Mouse (Mus musculus) heart, adult 2 months (tissue): Measurements from ENCODE around the gene Cog5. TPM values are rescaled to one million over a fixed set of nuclear protein-coding genes. Genes with fewer than 3 reads are reported as not detected.

Experiments used
- DNase-seq, 2 experiments: peaks; one replicate each; pipeline ENCODE4 v3.0.0; 2021
- H3K27ac ChIP-seq: fragments of 200-600 bp; 2 replicates; pipeline ENCODE4 v1.8.1; 2022
- H3K27me3 ChIP-seq: fragments of 200-500 bp; 2 replicates; pipeline ENCODE4 v1.6.1; 2012; ENCODE audit warnings: mild to moderate bottlenecking, low read length, inconsistent platforms, mixed read lengths; ENCODE audit not compliant: control insufficient read depth, insufficient read depth
- H3K36me3 ChIP-seq: fragments of 200-500 bp; 2 replicates; pipeline ENCODE4 v1.6.1; 2012; ENCODE audit warnings: low read length, inconsistent platforms; ENCODE audit not compliant: control insufficient read depth, insufficient read depth
- H3K4me1 ChIP-seq: fragments of 200-500 bp; 2 replicates; pipeline ENCODE4 v1.6.1; 2011; ENCODE audit warnings: low read length; ENCODE audit not compliant: control insufficient read depth, insufficient read depth
- H3K4me3 ChIP-seq: fragments of 200-600 bp; 2 replicates; pipeline ENCODE4 v1.8.1; 2022
- H3K79me2 ChIP-seq: fragments of 200-500 bp; replicated peaks from 2 replicates; pipeline ENCODE4 v1.6.1; 2012; ENCODE audit warnings: mild to moderate bottlenecking, inconsistent platforms, low read length, moderate library complexity, mixed read lengths; ENCODE audit not compliant: control insufficient read depth, insufficient read depth
- H3K9ac ChIP-seq: fragments of 200-500 bp; 2 replicates; pipeline ENCODE4 v1.6.1; 2012; ENCODE audit warnings: low read depth, mild to moderate bottlenecking, control low read depth, inconsistent platforms, low read length, mixed read lengths
- CTCF ChIP-seq: fragments of 200-600 bp; IDR thresholded peaks from 2 replicates; pipeline ENCODE4 v1.8.1; 2022; ENCODE audit warnings: antibody characterized with exemption, mild to moderate bottlenecking, moderate library complexity
- EP300 ChIP-seq: fragments of 200-500 bp; IDR thresholded peaks from 2 replicates; pipeline ENCODE4 v1.6.1; 2011; ENCODE audit warnings: low read depth, low read length, control low read depth; ENCODE audit not compliant: insufficient read depth
- POLR2A ChIP-seq: fragments of 200-500 bp; IDR thresholded peaks from 2 replicates; pipeline ENCODE4 v1.6.1; 2011; ENCODE audit warnings: mild to moderate bottlenecking, low read depth, low read length, control low read depth; ENCODE audit not compliant: insufficient read depth
- WGBS: fragments of 180-500 bp; shearing (Covaris S2); methylation state at CpG from one replicate; pipeline ENCODE4 v1.1.7; 2018; 5-methylcytosine and 5-hydroxymethylcytosine counted together
- intact Hi-C: fragments of 180-260 bp; cut with DNase I; formaldehyde crosslinking; loops from one replicate; pipeline ENCODE4 v1.15.1; 2025
- polyA plus RNA-seq: library from polyadenylated mRNA; depleted of rRNA; stranded (reverse); fragments of >200 nt; gene quantifications from 2 replicates; pipeline ENCODE4 v1.2.3, GENCODE M21; 2012
- total RNA-seq, 2 experiments: library from RNA; stranded (reverse); gene quantifications; 2 replicates each; pipeline ENCODE4 v1.2.3; 2021

Cog5 gene
- total and polyA plus RNA-seq, 3 experiments, result 24.7 to 58.3 (median 55.8) TPM

- no peaks in the 10 kb centered on the region for H3K27me3 ChIP-seq
- 68% methylated on average over 4 of the region's 4 CpGs for WGBS
- H3K4me1 ChIP-seq, result no peaks in the 10 kb centered on the region
- H3K36me3 ChIP-seq, result peaks cover 5% of the 10 kb centered on the region
- no peaks in the 10 kb centered on the region for H3K79me2 ChIP-seq
- H3K4me3 ChIP-seq, result peak overlapping the region; percentile 37
- H3K27ac ChIP-seq, result peak overlapping the region; percentile 56
- DNase-seq, result no peak
- H3K9ac ChIP-seq, result no peak overlapping the region
- intact Hi-C loops, result loop anchor here (10.0 kb wide), 2 partner anchors 148 to 338 kb away; no protein-coding TSS in a partner anchor
- TF ChIP-seq CTCF (no peak), POLR2A (no peak), EP300 (no peak)
Measured at GRCm38 (mm10) chr12:31712727-31713126, 58.1 kb downstream of the Cog5 start.

GRCm38 (mm10) chr12:31713600-31713999 is 58.9 kb downstream of the Cog5 start, which contains the start of gene Gpr22:
Gpr22 (minus strand) TSS chr12:31713947.
- no peaks in the 10 kb centered on the region; the same call in 1 of the 2 replicates for H3K4me1 ChIP-seq
- peak within 1 kb of the TSS; percentile 56 for H3K27ac ChIP-seq
- H3K27me3 ChIP-seq, result no peaks in the 10 kb centered on the region
- peak within 1 kb of the TSS; percentile 64 for H3K9ac ChIP-seq
- H3K4me3 ChIP-seq, result peak within 1 kb of the TSS; percentile 37
- peaks cover 5% of the 10 kb centered on the region for H3K36me3 ChIP-seq
- intact Hi-C loops, result loop anchor here (10.0 kb wide), 2 partner anchors 149 to 339 kb away; no protein-coding TSS in a partner anchor
- 32% methylated on average over 6 of the region's 6 CpGs for WGBS
- TF ChIP-seq CTCF, result no peak
- TF ChIP-seq POLR2A, result peak; percentile 59; the same call in 1 of the 2 replicates
- no peak for TF ChIP-seq EP300
- no peak for DNase-seq
- no peaks in the 10 kb centered on the region for H3K79me2 ChIP-seq

GRCm38 (mm10) chr12:31714070-31714469 is 59.4 kb downstream of the Cog5 start:
- Histone ChIP-seq H3K79me2 (no peaks in the 10 kb centered on the region), H3K36me3 (peaks cover 2% of the 10 kb centered on the region), H3K27me3 (no peaks in the 10 kb centered on the region), H3K9ac (no peak overlapping the region), H3K27ac (peak overlapping the region; percentile 56), H3K4me1 (peaks cover 1% of the 10 kb centered on the region), H3K4me3 (no peak overlapping the region)
- 81% methylated on average over 3 of the region's 3 CpGs for WGBS
- intact Hi-C loops, result loop anchor here (2.0 to 10.0 kb wide), 3 partner anchors 59 to 339 kb away; partner anchors contain the start of genes Cog5 and Dus4l
- TF ChIP-seq CTCF (no peak), EP300 (no peak), POLR2A (no peak)
- no peak for DNase-seq

GRCm38 (mm10) chr12:31719586-31720275 is 65.1 kb downstream of the Cog5 start:
- Histone ChIP-seq H3K4me3 (no peak overlapping the region), H3K27me3 (no peaks in the 10 kb centered on the region), H3K4me1 (peaks cover 6% of the 10 kb centered on the region), H3K36me3 (0 out of 2 replicates have a peak, but pooled peaks cover 3% of the 10 kb centered on the region), H3K9ac (no peak overlapping the region), H3K27ac (peak overlapping the region; percentile 29; the same call in 1 of the 2 replicates), H3K79me2 (no peaks in the 10 kb centered on the region)
- TF ChIP-seq POLR2A (no peak), EP300 (0 out of 2 replicates have a peak, but pooled peaks have one; percentile 29), CTCF (peak; percentile 82)
- 63% methylated on average over 1 of the region's 1 CpGs for WGBS
- DNase-seq, result no peak
- intact Hi-C loops, result loop anchor here (1.0 to 10.0 kb wide), 4 partner anchors 155 to 345 kb away; no protein-coding TSS in a partner anchor

GRCm38 (mm10) chr12:31724576-31724975 is 69.9 kb downstream of the Cog5 start:
- Histone ChIP-seq H3K36me3 (peaks cover 7% of the 10 kb centered on the region), H3K79me2 (no peaks in the 10 kb centered on the region), H3K4me3 (no peak overlapping the region), H3K27me3 (no peaks in the 10 kb centered on the region), H3K4me1 (peaks cover 3% of the 10 kb centered on the region), H3K27ac (peak overlapping the region; percentile 62; the same call in 1 of the 2 replicates), H3K9ac (no peak overlapping the region)
- 88% methylated on average over 3 of the region's 3 CpGs for WGBS
- no peak for DNase-seq
- TF ChIP-seq EP300, result no peak
- no peak for TF ChIP-seq POLR2A
- TF ChIP-seq CTCF, result no peak
- intact Hi-C loops, result no loop called here

- Histone ChIP-seq H3K36me3 (peaks cover 4% of the 10 kb centered on the region), H3K27ac (peak overlapping the region; percentile 62), H3K27me3 (no peaks in the 10 kb centered on the region), H3K9ac (no peak overlapping the region), H3K79me2 (no peaks in the 10 kb centered on the region), H3K4me1 (peaks cover 1% of the 10 kb centered on the region), H3K4me3 (no peak overlapping the region)
- peak in 1 of 2 experiments; percentile 76 for DNase-seq
- intact Hi-C loops, result loop anchor here (5.0 kb wide), 1 partner anchor 122 kb away; no protein-coding TSS in a partner anchor
- 77% methylated on average over 12 of the region's 12 CpGs for WGBS
- TF ChIP-seq CTCF (no peak), EP300 (peak; percentile 91)
Measured at GRCm38 (mm10) chr12:31725511-31726275, 71.0 kb downstream of the Cog5 start.
